Mouse (Mus musculus): ENCODE measurements around the gene Gm20388.

Gene Gm20388

GRCm38 (mm10) chr8:123319522-123320164, 3409.0 kb downstream of the Gm20388 start:
- in situ Hi-C loops (cut with MboI): no loop called here

- in situ Hi-C loops (cut with MboI): no loop called here
Observed at GRCm38 (mm10) chr8:123328552-123328951, 3417.9 kb downstream of the Gm20388 start.

GRCm38 (mm10) chr8:123329350-123329749, 3418.7 kb downstream of the Gm20388 start:
- in situ Hi-C loops (cut with MboI): no loop called here

DNA sequence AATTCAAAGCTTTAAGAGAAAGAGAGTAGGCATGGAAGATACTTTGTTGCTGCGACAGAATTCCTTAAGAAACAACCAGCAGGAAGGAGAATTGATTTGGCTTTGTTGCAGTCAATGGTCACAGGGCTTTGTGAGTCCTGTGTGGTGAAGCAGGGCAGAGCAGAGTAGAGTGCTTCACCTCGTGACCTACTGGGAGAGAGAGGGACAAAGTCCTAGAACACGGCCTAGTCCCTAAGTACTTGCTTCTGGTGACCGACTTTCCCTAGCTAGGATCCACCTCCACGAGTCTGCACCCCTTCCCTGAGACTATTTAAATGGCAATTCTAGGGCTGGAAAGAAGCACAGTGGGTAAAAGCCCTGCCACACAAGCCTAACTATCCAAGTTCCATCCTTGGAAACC, 3419.3 kb downstream of the Gm20388 start:
- in situ Hi-C loops (cut with MboI): no loop called here

DNA sequence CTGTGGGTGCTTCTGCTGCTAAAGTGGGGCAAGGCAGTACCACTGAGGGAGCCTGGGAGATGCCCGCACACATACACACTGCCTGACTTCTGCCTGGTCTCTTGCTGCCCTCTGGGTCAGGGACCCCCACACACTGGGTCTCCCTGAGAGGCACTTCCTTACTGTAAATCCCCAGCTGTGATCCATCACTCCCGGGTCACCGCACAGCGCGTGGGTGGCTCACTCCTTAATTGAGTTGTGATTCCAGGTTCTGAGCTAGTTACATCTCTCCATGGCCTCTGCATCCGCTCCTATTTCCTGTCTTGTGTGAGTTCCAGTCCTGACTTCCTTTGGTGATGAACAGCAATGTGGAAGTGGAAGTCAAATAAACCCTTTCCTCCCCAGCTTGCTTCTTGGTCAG, 3420.1 kb downstream of the Gm20388 start:
- in situ Hi-C loops (cut with MboI): no loop called here

DNA sequence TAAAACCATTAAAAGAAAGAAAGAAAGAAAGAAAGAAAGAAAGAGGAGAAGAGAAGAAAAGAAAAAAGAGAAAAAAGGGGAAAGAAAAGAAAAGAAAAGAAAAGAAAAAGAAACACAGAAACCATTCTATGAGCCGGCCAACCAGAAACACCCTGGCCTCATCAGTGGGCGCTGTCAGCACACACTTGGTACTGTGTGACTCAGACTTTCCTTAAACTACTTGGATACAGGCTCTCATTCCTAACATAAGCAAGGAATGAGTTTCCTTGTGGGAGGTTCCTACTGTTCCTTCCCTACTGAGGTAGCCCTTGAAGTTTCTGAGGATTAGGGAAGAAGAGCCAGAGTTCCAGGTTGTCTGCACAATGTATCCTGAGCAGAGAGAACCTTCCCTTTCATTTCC, 3420.7 kb downstream of the Gm20388 start:
- in situ Hi-C loops (cut with MboI): no loop called here

GRCm38 (mm10) chr8:123331810-123332209, 3421.2 kb downstream of the Gm20388 start:
- in situ Hi-C loops (cut with MboI): no loop called here

DNA sequence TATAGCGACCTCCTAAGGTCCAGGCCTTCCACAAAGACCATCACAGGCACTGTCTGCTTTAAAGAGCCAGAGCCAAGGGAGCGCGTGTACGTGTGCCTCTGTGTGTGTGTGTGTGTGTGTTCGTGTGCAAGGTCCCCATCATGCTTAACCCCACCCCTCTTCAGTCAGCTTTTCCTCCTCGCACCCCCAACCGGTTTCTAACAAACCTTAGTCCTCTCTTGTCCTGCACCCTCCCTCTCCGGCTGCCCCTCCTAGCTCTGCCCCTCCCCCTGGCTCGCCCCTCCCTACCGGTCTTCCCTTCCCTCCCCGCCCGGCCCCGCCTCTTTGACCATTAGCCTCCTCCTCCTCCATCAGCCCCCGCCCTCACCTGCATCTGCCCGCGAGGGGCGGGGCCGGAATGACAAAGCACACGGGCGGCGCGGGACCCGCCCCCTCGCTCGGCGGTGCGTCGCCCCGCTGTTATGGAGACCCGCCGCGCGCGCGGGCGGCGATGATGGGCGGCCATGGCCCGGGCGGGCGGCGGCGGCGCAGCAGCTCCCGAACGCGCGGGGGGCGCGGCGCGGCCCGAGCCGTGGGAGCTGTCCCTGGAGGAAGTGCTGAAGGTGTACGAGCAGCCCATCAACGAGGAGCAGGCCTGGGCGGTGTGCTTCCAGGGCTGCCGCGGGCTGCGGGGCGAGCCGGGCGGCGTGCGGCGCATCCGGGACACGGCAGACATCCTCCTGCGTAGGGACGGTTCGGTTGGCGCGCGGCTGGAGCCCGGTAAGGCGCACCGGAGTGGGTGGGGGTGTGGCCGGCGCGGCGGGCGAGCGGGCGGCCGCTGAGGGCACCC, 3421.8 kb downstream of the Gm20388 start, which contains the start of gene Spire2:
Gene Spire2, plus strand, starts transcription at position 452 of the 829 bp plus-strand sequence.
- in situ Hi-C loops (cut with MboI): no loop called here

- in situ Hi-C loops (cut with MboI): no loop called here
Observed at GRCm38 (mm10) chr8:123333091-123333587, 3422.5 kb downstream of the Gm20388 start.

- in situ Hi-C loops (cut with MboI): no loop called here
Observed at GRCm38 (mm10) chr8:123333864-123334263, 3423.2 kb downstream of the Gm20388 start.

- in situ Hi-C loops (cut with MboI): no loop called here
Observed at GRCm38 (mm10) chr8:123334467-123334866, 3423.8 kb downstream of the Gm20388 start.

DNA sequence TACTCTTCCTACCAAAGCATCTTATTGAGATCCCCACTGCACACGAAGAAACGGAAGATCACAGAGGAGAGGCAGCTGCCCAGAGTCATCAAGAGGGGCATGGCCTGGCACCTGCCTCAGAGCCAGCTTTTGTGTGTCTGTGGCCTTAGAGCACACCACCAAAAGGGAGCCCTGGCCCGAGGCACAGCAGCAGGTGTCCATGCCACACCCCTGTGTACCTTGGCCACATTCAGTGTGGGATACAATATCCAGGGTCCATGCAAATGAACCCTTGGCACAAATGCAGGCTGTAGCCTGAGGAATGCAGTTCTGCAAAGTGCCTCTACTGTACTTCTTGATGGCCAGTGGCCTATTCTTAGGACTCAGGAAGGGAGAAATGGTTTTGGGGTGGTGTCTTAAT, 3426.8 kb downstream of the Gm20388 start:
- in situ Hi-C loops (cut with MboI): no loop called here

- in situ Hi-C loops (cut with MboI): no loop called here
Observed at GRCm38 (mm10) chr8:123340071-123340470, 3429.4 kb downstream of the Gm20388 start.

DNA sequence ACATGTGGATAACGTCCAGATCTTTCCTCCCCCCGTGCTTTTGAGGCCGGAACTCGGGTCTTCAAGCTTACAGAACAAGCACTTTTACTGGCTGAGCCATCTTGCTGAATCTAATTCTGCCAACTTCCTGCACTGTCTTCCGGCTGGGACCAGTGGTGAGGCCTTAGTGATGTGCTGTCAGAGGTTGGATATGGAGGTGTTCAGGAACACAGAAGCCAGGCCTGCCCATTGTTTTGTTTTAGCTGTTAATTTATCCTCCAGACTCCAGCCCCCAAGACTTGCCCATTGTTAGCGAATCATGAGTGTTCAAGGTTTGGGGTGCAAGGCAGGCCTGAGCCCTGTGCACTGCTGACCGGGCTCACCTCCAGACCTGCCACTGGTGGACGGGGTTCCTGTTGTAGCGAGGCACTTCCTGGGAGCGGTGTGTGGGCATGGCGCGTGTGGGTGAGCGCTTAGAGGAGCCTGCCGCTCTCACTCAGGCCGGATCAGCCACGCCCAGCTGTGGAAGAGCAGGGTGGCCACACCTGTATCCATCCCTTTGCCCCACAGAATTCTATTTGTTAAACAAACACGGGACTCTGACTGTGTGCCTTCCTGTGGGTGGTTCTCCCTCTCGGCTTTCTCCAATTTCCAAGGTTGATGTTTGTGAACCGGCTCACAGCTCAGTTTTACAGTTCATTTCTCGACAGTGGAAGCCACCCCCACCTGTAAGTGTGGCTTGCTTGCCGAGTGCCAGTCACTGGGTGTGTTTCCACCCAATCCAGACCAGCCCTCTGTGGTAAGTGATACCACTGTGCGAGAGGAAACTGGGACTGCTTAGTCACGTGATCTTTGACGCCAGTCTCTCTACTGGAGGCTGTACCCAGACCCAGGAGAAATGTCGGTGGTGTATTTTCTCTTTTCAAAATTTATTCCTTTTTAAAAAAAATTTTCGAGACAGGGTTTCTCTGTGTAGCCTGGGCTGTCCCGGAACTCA, 3430.7 kb downstream of the Gm20388 start:
- in situ Hi-C loops (cut with MboI): no loop called here

DNA sequence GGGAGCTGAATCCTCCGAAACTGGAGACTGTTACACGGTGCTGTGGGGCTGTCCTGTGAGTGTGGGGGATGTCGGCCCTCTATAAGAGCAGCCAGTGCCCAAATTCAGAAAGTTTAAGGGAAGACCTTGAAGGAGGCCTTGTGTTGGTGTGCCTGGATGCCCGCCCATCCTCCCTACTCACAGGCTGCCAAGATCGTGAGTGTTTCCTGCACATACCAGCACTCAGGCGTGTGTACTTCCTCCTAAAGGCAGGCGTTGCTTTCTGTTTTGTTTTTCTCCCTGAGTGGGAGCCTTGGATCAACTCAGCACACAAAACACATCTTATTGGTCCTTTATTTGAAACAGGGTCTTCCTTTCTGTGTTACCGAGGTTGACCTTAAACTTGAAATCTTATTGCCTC, 3431.6 kb downstream of the Gm20388 start:
- in situ Hi-C loops (cut with MboI): no loop called here

DNA sequence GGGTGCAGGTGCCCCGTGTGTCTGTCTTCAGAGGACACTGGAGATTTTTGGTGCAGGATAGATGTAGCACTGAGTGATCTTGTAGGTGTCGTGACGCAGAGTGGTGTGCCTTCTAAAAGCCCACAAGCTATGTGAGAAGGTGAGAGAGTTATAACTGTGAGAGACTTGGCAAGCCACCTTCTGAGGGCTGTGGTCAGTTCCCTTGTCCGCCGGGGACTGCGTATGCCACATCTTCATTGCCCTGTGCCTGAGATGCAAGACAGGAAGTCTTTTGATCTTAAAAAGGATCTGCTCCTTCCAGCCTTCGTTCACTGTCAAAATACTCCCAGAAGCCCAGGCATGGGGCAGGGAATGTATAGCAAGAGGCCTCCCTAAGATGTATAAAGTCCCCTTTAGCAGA, 3432.3 kb downstream of the Gm20388 start:
- in situ Hi-C loops (cut with MboI): no loop called here

DNA sequence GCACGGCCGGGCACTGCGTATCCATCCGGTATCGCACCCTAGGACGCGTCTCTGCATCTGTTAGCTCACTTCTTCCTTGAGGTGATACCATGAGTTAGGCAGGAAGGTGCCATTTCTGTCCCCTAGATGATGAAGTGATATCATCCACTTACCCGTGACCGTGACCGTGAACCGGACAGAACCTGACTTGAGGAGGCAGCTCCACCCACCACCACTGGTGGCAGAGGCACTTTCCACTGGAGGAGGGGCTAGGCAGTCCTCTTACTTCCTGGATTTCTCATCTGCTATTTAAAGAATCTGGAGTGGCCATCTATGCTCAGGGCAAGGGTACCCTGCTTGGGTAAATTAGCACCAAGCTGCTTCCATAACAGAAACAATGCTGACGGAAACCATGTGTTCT, 3432.8 kb downstream of the Gm20388 start:
- in situ Hi-C loops (cut with MboI): no loop called here

DNA sequence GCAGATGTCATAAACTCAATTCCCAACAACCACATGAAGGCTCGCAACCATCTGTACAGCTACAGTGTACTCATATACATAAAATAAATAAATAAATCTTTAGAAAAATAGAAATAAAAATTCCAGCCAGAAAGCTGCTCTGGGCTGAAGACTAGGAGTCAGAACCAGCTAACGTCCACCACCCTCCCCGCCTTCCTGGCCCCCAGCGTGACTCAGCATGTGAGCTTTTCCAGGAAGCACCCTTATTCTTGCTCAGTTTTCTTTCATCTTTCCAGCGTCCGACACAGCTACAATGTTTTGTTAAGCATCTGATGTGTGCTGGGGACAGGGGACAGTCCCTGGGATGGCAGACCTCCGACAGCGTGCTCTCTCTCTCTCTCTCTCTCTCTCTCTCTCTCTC, 3434.5 kb downstream of the Gm20388 start:
- in situ Hi-C loops (cut with MboI): no loop called here

DNA sequence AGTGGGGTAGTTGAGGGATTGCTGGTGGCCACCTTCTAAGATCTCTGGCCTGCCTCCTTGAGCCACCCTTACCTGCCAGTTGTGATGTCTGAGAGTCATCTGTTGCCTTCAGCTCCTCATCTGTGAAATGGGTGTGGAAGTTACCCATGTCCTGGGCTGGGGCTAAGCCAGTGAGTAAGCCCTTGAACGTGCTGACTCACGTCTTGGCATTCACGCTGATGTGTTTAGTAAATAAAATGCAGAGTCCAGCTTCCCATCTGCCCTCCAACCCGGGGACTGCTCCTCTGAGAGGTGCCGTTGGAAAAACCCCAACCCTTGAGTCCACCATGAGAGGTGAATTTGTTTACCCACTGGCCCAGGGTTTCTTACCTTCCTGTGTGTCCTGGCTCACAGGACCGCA, 3435.2 kb downstream of the Gm20388 start:
- in situ Hi-C loops (cut with MboI): no loop called here

GRCm38 (mm10) chr8:123347293-123347692, 3436.7 kb downstream of the Gm20388 start:
- in situ Hi-C loops (cut with MboI): no loop called here

- in situ Hi-C loops (cut with MboI): no loop called here
Observed at GRCm38 (mm10) chr8:123348237-123348843, 3437.7 kb downstream of the Gm20388 start.

GRCm38 (mm10) chr8:123349073-123349472, 3438.4 kb downstream of the Gm20388 start:
- in situ Hi-C loops (cut with MboI): no loop called here
